Mouse (Mus musculus): ENCODE measurements around the gene Cfap43. TPM values are rescaled to one million over a fixed set of nuclear protein-coding genes. Genes with fewer than 3 reads are reported as not detected.

The Cfap43 gene
- polyA plus RNA-seq, 1 experiment, result 0.20 TPM

- Histone ChIP-seq H3K36me3 (ENCODE audit: control insufficient read depth, insufficient read depth, low read length) (no peaks in the 10 kb centered on the region), H3K4me1 (replicated peaks; ENCODE audit: control insufficient read depth, insufficient read depth, low read length) (0 out of 2 replicates have a peak, but pooled peaks cover under 1% of the 10 kb centered on the region), H3K27ac (ENCODE audit: control insufficient read depth, insufficient read depth, low read length) (no peak overlapping the region), H3K27me3 (ENCODE audit: control insufficient read depth, insufficient read depth, low read length) (no peaks in the 10 kb centered on the region), H3K4me3 (ENCODE audit: control insufficient read depth, insufficient read depth, low read length) (no peak overlapping the region)
- DNase-seq, result no peak
- 96% methylated on average over 4 of the region's 4 CpGs for WGBS
- TF ChIP-seq POLR2A (IDR thresholded peaks at IDR 0.05; ENCODE audit: control insufficient read depth, extremely low read depth, insufficient read depth, low read length, poor library complexity) (no peak), CTCF (IDR thresholded peaks at IDR 0.05; ENCODE audit: borderline replicate concordance, control insufficient read depth, extremely low read depth, insufficient read depth, low read length, poor library complexity) (no peak)
These were observed 208.7 kb downstream of the Cfap43 start for GRCm38 (mm10) chr19:47710376-47710775.

- TF ChIP-seq POLR2A (IDR thresholded peaks at IDR 0.05; ENCODE audit: control insufficient read depth, extremely low read depth, insufficient read depth, low read length, poor library complexity), result no peak
- TF ChIP-seq CTCF (IDR thresholded peaks at IDR 0.05; ENCODE audit: borderline replicate concordance, control insufficient read depth, extremely low read depth, insufficient read depth, low read length, poor library complexity), result no peak
These were observed 213.2 kb downstream of the Cfap43 start for GRCm38 (mm10) chr19:47705772-47706309.

GRCm38 (mm10) chr19:47705080-47705771, 213.9 kb downstream of the Cfap43 start:
- H3K27ac ChIP-seq (ENCODE audit: control insufficient read depth, insufficient read depth, low read length), result no peak overlapping the region
- H3K36me3 ChIP-seq (ENCODE audit: control insufficient read depth, insufficient read depth, low read length), result no peaks in the 10 kb centered on the region

More at GRCm38 (mm10) chr19:47705772-47706309, 213.2 kb downstream of the Cfap43 start:
- DNase-seq, result no peak
- H3K4me3 ChIP-seq (ENCODE audit: control insufficient read depth, insufficient read depth, low read length), result no peak overlapping the region
- 97% methylated on average over 8 of the region's 8 CpGs for WGBS
- H3K36me3 ChIP-seq (ENCODE audit: control insufficient read depth, insufficient read depth, low read length), result no peaks in the 10 kb centered on the region
- H3K27ac ChIP-seq (ENCODE audit: control insufficient read depth, insufficient read depth, low read length), result no peak overlapping the region
- H3K4me1 ChIP-seq (replicated peaks; ENCODE audit: control insufficient read depth, insufficient read depth, low read length), result 0 out of 2 replicates have a peak, but pooled peaks cover 3% of the 10 kb centered on the region
- no peaks in the 10 kb centered on the region for H3K27me3 ChIP-seq (ENCODE audit: control insufficient read depth, insufficient read depth, low read length)

GRCm38 (mm10) chr19:47700509-47700908, 218.6 kb downstream of the Cfap43 start:
- no peak for DNase-seq
- no peaks in the 10 kb centered on the region for H3K36me3 ChIP-seq (ENCODE audit: control insufficient read depth, insufficient read depth, low read length)
- no peak overlapping the region for H3K27ac ChIP-seq (ENCODE audit: control insufficient read depth, insufficient read depth, low read length)
- WGBS, result 98% methylated on average over 8 of the region's 8 CpGs
- no peak overlapping the region for H3K4me3 ChIP-seq (ENCODE audit: control insufficient read depth, insufficient read depth, low read length)
- peaks cover 3% of the 10 kb centered on the region; the same call in 1 of the 2 replicates for H3K4me1 ChIP-seq (replicated peaks; ENCODE audit: control insufficient read depth, insufficient read depth, low read length)
- H3K27me3 ChIP-seq (ENCODE audit: control insufficient read depth, insufficient read depth, low read length), result no peaks in the 10 kb centered on the region
- no peak for TF ChIP-seq CTCF (IDR thresholded peaks at IDR 0.05; ENCODE audit: borderline replicate concordance, control insufficient read depth, extremely low read depth, insufficient read depth, low read length, poor library complexity)

More at GRCm38 (mm10) chr19:47705080-47705771, 213.9 kb downstream of the Cfap43 start:
- Histone ChIP-seq H3K4me3 (ENCODE audit: control insufficient read depth, insufficient read depth, low read length) (no peak overlapping the region), H3K4me1 (replicated peaks; ENCODE audit: control insufficient read depth, insufficient read depth, low read length) (0 out of 2 replicates have a peak, but pooled peaks cover 3% of the 10 kb centered on the region), H3K27me3 (ENCODE audit: control insufficient read depth, insufficient read depth, low read length) (no peaks in the 10 kb centered on the region)
- 91% methylated on average over 13 of the region's 13 CpGs for WGBS
- DNase-seq, result no peak
- TF ChIP-seq POLR2A (IDR thresholded peaks at IDR 0.05; ENCODE audit: control insufficient read depth, extremely low read depth, insufficient read depth, low read length, poor library complexity), result no peak
- no peak for TF ChIP-seq CTCF (IDR thresholded peaks at IDR 0.05; ENCODE audit: borderline replicate concordance, control insufficient read depth, extremely low read depth, insufficient read depth, low read length, poor library complexity)

- 94% methylated on average over 9 of the region's 9 CpGs for WGBS
- Histone ChIP-seq H3K4me3 (ENCODE audit: control insufficient read depth, insufficient read depth, low read length) (no peak overlapping the region), H3K36me3 (ENCODE audit: control insufficient read depth, insufficient read depth, low read length) (no peaks in the 10 kb centered on the region), H3K4me1 (replicated peaks; ENCODE audit: control insufficient read depth, insufficient read depth, low read length) (no peaks in the 10 kb centered on the region; the same call in 1 of the 2 replicates), H3K27me3 (ENCODE audit: control insufficient read depth, insufficient read depth, low read length) (no peaks in the 10 kb centered on the region), H3K27ac (ENCODE audit: control insufficient read depth, insufficient read depth, low read length) (no peak overlapping the region)
- DNase-seq, result no peak
- no peak for TF ChIP-seq POLR2A (IDR thresholded peaks at IDR 0.05; ENCODE audit: control insufficient read depth, extremely low read depth, insufficient read depth, low read length, poor library complexity)
- no peak for TF ChIP-seq CTCF (IDR thresholded peaks at IDR 0.05; ENCODE audit: borderline replicate concordance, control insufficient read depth, extremely low read depth, insufficient read depth, low read length, poor library complexity)
These were observed 219.3 kb downstream of the Cfap43 start for GRCm38 (mm10) chr19:47699743-47700142.

GRCm38 (mm10) chr19:47698266-47698665, 220.8 kb downstream of the Cfap43 start:
- no peak for TF ChIP-seq POLR2A (IDR thresholded peaks at IDR 0.05; ENCODE audit: control insufficient read depth, extremely low read depth, insufficient read depth, low read length, poor library complexity)
- no peak for TF ChIP-seq CTCF (IDR thresholded peaks at IDR 0.05; ENCODE audit: borderline replicate concordance, control insufficient read depth, extremely low read depth, insufficient read depth, low read length, poor library complexity)
- H3K27me3 ChIP-seq (ENCODE audit: control insufficient read depth, insufficient read depth, low read length), result no peaks in the 10 kb centered on the region
- no peak for DNase-seq
- no peak overlapping the region for H3K27ac ChIP-seq (ENCODE audit: control insufficient read depth, insufficient read depth, low read length)
- no peak overlapping the region for H3K4me3 ChIP-seq (ENCODE audit: control insufficient read depth, insufficient read depth, low read length)
- no peaks in the 10 kb centered on the region; the same call in 1 of the 2 replicates for H3K4me1 ChIP-seq (replicated peaks; ENCODE audit: control insufficient read depth, insufficient read depth, low read length)
- no peaks in the 10 kb centered on the region for H3K36me3 ChIP-seq (ENCODE audit: control insufficient read depth, insufficient read depth, low read length)
- WGBS, result 80% methylated on average over 9 of the region's 9 CpGs

All from thymus, adult 2 months (tissue).